Mouse (Mus musculus): ENCODE results near the gene Wdr48.
A peak's percentile ranks its signal among the peaks of the same experiment; 100 is the strongest.

Wdr48 gene

GRCm38 (mm10) chr9:119894339-119895009, at the start of gene Wdr48:
Gene Wdr48 (plus strand): TSS chr9:119894878.
- DNase-seq = peak; percentile 96 to 98

- no peak for DNase-seq
These were observed 47.5 kb upstream of the Wdr48 start for GRCm38 (mm10) chr9:119847187-119847586.

GRCm38 (mm10) chr9:119848671-119849070, 46.0 kb upstream of the Wdr48 start:
- DNase-seq = no peak

GRCm38 (mm10) chr9:119849214-119849613, 45.5 kb upstream of the Wdr48 start:
- DNase-seq = no peak

GRCm38 (mm10) chr9:119852347-119853030, 42.2 kb upstream of the Wdr48 start:
- DNase-seq = no peak

- no peak for DNase-seq
These were observed 41.4 kb upstream of the Wdr48 start for GRCm38 (mm10) chr9:119853071-119853846.

- DNase-seq = no peak
These were observed 40.5 kb upstream of the Wdr48 start for GRCm38 (mm10) chr9:119854170-119854569.

- no peak for DNase-seq
These were observed 7.4 kb upstream of the Wdr48 start for GRCm38 (mm10) chr9:119887144-119887901.

GRCm38 (mm10) chr9:119888843-119889246, 5.8 kb upstream of the Wdr48 start:
- no peak for DNase-seq

GRCm38 (mm10) chr9:119889446-119889845, 5.2 kb upstream of the Wdr48 start:
- no peak for DNase-seq

- peak in 1 of 2 experiments; percentile 15 for DNase-seq
These were observed 4.0 kb upstream of the Wdr48 start for GRCm38 (mm10) chr9:119890692-119891091.

GRCm38 (mm10) chr9:119893881-119894280, 797 bp upstream of the Wdr48 start:
- no peak for DNase-seq

- peak in 1 of 2 experiments; percentile 19 for DNase-seq
These were observed 503 bp downstream of the Wdr48 start for GRCm38 (mm10) chr9:119895040-119895721.

GRCm38 (mm10) chr9:119899446-119899845, 4.8 kb downstream of the Wdr48 start:
- DNase-seq = no peak

GRCm38 (mm10) chr9:119902410-119903151, 7.9 kb downstream of the Wdr48 start:
- no peak for DNase-seq

- DNase-seq = no peak
These were observed 14.0 kb downstream of the Wdr48 start for GRCm38 (mm10) chr9:119908708-119909107.

- DNase-seq = no peak
These were observed 15.3 kb downstream of the Wdr48 start for GRCm38 (mm10) chr9:119909931-119910330.

GRCm38 (mm10) chr9:119913087-119913838, 18.6 kb downstream of the Wdr48 start:
- DNase-seq = no peak

- DNase-seq = no peak
These were observed 25.2 kb downstream of the Wdr48 start for GRCm38 (mm10) chr9:119919858-119920257.

- DNase-seq = no peak
These were observed 28.8 kb downstream of the Wdr48 start for GRCm38 (mm10) chr9:119923462-119923861.
